Mouse (Mus musculus) naive thymus-derived CD4-positive, alpha-beta T cell, adult 2 months (primary cell): Measurements from ENCODE around the gene Gm13178.

Experiments used
- DNase-seq: peaks from one replicate; pipeline ENCODE4 v3.0.0-alpha.2; 2011; ENCODE audit warnings: low read depth

The Gm13178 gene

DNA sequence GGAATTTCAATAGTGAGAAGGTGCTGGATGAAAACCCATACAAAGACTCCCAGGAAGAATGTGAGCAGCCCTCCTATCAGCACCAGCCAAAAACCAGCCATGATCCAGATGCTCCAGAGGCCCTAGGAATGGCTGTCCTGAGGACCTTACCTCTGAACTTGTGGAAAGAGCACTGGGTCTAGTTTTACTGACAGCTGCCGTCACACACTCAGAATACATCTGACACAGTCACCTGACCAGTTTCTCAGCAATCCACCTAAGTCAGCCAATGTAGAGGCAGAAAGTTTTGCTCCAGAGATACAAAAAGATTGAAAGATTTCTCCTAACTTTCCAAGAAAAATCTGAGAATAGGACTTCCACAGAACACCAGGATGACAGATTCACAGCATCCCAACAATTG lies at the start of gene Gm13178:
Gene Gm13178 (minus strand): TSS at position 101 of the 400 bp plus-strand sequence.
- DNase-seq: no peak

DNA sequence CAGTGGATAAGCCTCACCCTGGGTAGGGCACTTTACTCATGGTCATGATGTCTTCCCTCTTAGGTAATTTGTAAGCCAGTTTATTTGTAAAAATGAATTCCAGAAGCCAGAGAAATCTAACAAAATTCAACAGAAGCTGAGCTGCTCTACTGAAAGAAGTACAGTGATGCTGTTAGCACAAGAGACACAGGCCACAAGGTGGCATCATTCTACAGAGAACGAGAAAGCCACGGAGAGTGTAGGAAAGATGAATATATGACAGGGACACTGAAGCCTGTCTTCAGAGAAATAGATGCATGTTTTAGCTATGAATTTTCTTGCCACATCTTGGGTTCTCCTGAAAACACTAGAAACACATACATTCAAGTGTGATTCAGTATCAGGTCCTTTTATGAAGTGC lies 44.5 kb upstream of the Gm13178 start:
- no peak for DNase-seq

DNA sequence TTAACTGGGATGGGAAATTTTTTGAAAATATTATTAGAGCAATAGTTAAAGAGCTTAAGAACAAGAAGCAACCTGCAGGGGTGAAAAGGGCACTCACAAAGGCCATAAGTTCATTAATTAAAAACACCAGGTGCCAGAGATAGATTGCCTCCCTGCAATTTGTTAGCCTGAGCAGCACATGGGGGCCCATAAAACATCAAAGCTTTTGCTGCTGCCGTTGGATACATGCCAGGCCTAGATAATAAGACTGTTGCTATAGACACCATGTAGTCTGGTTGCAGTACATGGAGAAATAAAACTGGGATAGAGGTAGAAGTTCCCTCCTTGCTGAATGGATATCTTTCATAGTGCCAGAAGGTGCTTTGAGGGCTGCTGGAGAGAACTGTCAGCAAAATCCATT lies 27.9 kb upstream of the Gm13178 start:
- DNase-seq: no peak

DNA sequence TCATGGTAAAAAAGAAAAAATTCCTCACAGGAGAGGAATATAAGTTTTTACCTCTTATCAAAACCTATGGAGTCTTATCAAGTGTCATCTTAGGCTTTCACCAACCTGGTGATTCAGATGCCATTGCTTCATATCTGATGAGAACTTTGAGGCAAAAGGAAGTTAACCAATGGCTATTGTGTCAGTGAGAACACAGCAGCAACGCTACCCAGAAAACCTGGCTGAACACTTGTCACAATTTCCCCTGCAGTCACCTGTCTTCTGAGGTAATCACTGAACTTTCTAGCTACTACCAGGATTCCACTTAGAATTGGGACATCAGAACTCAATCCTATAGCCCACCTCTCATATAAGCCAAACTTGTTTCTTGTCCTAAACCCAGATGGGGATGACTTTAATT lies 1.5 kb downstream of the Gm13178 start:
- DNase-seq: no peak

DNA sequence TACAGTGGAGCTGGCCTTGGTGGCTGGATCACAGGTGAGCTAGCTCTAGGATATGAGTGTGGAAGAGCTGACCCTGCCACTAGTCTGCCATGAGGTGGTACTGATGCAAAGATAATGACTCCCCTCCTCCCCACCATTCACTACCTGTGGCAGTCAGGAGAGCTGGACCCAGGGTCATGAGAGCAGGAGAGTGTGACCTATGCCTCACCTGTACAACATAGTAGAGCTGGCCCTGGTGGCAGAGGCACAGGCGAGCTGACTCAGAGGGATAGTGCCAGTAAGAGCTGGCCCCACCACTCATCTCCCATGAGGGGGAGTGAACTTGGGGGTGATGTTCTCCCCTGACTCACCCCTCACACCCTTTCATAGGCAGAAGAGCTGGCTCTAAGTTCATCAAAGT lies 2.9 kb downstream of the Gm13178 start:
- no peak for DNase-seq

DNA sequence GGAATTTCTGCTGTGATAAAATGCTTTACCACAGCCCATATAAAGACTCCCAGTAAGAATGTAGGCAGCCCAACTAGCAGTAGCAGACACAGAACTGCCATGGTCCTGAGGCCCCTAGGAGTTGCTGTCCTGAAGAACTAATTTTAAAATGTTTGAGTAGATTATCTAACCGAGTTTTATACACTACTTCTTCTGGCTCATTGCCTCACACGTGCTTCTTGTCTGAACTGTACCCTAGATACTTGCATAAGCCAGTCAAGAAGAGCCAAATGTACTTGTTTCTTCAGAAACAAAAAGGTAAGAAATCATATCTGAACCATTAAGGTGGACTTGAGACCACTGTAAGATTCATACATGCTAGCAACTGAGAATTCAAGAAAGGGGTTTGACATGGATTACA lies 34.9 kb downstream of the Gm13178 start, which contains the start of gene Gm436:
Gene Gm436 (minus strand): TSS at position 101 of the 400 bp plus-strand sequence.
- no peak for DNase-seq
